Mouse (Mus musculus) A20 (cell line): ENCODE measurements around the gene Slc25a17.

Source experiments
- DNase-seq: peaks from one replicate; pipeline ENCODE4 v3.0.0-alpha.2; 2011; ENCODE audit warnings: low read depth, low spot score

Gene Slc25a17

DNA sequence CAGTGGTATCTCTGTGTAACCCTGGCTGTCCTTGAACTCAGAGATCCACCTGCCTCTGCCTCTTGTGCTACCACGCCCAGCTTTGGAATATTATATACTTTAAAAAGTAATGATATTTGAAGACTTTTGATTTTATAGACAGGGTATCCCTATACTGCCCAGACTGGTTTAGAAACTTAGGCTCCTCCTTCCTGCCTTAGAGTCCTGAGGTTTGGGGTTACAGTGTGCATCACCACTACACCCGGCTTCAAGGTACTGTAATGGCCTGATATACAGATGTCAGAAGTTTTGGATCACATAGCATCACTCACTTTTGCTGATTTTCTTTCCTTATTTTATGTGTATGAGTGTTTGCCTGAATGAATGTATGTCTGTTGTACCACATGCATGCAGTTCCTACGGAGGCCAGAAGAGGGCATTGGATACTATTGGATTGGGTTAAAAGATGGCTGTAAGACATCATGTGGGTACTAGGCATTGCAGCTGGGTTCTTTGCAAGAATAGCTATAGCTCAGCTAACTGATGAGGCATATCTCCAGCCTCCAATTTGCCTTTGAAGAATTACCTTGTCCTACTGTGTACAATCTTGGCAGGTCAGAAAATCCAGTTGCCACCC, 5.4 kb downstream of the Slc25a17 start:
- peak; percentile 80 for DNase-seq

- DNase-seq, result peak; percentile 48
These were observed 8.0 kb downstream of the Slc25a17 start for GRCm38 (mm10) chr15:81352638-81353037.

DNA sequence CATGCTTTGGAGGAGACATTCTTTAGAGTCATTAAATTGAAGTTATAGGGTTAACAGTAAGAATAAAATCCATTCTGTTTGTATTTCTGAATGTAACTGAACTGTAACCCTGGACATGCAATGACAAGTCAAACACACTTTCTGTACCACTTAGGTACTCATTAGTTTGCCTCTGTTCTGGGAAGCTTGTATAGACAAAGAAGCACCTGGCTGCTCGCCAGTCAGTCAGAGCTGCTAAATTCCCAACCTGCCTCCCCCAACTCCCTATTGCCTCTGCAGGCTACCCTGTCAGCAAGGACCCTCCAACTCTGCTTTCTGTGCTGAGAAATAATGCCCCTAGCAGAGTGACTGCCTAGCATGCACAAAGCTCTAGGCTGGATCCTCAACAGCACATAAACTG, 10.2 kb downstream of the Slc25a17 start:
- DNase-seq, result no peak

- no peak for DNase-seq
These were observed 12.2 kb downstream of the Slc25a17 start for GRCm38 (mm10) chr15:81348366-81348765.

GRCm38 (mm10) chr15:81347466-81347865, 13.1 kb downstream of the Slc25a17 start:
- no peak for DNase-seq

- DNase-seq, result no peak
These were observed 19.2 kb downstream of the Slc25a17 start for GRCm38 (mm10) chr15:81341426-81341825.

DNA sequence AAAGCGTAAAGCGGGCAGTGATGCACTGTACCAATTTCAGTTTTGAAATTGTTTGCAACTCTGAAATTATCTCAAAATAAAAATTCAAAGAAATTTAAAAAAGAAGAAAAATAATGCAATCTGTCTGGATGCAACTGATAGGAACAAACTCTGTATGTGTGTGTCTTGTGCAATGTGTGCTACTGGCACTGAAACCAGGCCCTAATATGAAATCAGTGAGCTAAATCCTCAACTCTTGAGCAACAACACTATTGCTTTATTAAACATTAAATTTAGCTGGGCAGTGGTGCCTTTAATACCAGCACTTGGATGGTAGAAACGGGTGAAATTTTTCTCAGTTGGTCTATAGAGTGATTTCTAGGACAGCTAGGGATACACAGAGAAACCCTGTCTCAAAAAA, 21.5 kb downstream of the Slc25a17 start:
- DNase-seq, result no peak

DNA sequence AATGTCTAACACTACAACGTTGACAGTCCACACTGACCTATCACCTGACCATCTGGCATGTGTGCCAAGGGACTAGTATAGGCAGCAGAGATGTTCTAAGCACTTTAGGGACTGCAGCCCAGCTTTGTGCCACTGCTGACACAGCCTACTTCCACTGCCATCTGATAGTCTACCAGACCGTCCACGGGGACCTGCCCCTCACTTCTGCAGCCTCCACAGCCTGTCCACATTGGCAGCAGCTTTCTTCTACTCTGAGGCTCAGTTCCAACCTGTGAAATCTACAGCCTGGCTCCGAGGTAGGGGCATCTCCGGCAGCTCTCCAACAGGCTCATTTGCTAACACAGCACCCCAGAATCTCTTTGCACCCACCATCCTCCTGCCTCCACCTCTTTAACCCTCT, 24.1 kb downstream of the Slc25a17 start:
- DNase-seq, result no peak

DNA sequence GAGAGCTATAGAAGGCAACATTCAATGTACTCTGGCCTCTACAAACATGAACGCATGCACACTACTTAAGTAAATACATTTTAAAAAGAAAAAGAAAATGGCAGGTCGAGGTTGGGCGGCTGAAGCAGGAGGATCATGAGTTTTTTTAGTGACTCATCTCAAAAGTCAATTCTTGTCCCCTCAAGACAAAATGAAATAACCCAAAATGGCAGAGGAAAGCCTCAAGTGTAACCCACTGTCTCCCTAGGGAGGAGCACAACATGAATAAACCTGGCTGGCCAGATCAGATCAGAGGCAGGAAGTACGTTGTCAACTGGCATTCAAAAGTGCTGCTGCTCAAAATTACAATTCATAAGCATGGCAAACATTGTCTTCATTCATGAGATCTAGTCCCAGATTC, 28.1 kb downstream of the Slc25a17 start:
- no peak for DNase-seq

GRCm38 (mm10) chr15:81330816-81331433, 29.7 kb downstream of the Slc25a17 start:
- DNase-seq, result no peak

DNA sequence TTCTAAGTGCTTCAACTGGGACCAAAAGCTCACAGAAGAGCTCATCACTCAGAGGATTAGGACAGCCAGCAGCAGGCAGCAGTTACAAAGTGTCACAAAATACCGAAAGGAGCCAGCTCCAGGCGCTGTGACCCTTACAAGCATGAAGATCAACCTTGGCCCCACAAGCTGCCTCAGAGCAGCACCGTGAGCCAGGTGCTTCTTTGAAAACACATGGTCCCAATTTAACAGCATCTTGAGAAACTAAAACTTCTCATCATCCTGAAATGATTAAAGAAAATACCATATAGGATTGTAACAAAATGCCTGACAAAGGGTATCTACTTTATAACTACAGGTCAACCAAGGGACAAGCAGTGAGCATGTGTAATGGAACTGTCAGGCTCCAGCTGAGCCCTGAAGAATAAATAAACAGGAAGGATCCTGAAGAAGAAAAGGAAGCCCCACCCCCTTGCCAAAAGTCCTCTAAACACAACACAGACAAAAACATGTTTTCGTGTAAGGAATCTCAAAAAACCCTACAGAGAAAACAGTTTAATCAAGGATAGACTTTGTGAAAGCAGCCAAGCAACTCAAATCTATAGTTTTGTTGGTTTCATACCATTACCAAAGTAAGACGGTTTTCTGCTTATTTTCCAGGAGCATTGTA, 30.8 kb downstream of the Slc25a17 start:
- DNase-seq, result no peak

DNA sequence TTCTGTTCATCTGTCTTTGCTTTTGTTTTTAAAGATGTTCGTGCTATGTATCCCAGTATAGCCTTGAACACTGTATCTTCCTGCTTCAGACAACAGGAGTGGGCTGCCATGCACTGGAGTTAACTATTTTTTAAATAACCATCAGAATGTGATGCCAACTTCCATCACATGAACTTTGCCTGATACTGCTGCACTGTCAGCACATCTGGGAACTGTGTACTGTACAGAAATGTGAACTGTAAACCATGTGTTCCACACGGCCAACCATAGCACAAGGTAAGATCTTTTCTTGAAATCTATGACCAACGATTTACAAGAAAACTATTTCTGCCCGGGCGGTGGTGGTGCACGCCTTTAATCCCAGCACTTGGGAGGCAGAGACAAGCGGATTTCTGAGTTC, 33.1 kb downstream of the Slc25a17 start:
- DNase-seq, result no peak

DNA sequence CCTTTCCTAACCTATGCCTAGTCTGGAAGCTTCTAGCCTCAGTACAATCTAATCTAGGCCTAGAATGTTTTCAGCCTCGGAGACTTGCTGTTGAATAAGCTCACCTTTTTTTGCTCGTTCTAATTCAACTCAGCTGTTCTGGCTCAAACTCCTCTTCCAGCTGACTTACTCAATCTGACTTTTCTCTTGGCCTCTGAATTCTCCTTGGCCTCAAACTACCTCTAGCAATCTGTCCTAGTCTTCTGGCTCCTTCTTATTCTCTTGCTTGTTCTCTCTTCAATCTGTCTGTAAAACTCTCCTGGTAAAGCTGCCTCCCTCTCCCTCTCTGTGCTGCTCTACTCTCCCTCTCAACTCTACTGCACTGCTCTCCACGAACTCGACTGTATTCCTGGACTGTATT, 35.6 kb downstream of the Slc25a17 start:
- no peak for DNase-seq

DNA sequence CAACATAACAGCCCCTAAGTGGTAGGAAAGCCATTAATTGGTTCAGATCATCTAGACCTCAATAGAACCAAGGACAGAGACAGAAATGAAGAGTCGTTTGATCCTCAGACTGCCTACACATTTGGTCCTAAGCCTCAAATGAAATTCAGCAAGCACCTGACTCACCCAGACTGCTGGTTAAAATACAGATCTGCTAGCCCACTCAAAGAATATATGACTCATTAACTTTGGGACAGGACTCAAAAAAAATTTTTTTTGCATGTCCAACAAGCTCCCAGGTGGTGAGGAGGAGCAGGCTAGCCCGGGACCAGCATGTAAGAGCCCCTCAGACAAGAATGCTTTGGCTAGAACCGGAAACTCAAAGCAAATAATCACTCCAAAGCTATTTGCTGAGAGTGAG, 40.5 kb downstream of the Slc25a17 start:
- DNase-seq, result no peak

DNA sequence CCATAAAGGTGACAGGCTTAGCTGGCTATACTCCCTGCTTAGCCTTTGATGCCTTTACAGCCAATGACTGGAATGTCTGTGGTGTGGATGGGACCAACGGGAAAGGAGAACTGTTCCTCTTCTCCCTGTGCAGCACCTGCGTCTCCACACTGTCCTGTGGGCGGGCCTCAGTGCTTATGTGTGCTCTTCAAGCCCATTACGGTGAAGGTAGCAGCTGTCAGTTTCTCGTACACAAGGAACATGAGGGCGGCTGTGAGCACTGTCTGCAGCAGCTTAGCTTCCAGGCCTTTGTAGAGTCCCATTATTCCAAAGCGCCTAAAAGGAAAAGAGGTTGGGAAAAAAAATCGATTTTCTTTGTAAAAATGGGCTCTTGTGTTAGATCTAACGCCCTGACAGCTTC, 41.1 kb downstream of the Slc25a17 start:
- no peak for DNase-seq

DNA sequence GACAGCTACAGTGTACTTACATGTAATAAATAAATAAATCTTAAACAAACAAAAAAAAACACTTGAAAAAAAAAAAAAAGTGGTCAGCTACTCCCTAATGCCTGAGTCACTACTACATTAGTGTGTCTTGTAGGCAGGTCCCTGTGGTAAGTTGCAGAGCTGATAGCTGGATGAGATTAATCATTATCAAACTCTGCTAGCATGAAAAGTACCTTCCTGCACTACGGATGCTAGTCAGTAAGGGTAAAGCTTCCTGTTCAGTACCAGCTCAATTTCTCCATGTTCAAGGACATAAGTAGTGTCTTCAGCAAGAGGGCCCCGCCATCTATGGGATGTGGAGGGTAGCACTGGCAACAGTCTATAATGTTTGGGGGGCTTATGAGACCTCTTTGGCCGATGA, 46.7 kb downstream of the Slc25a17 start:
- no peak for DNase-seq

GRCm38 (mm10) chr15:81311026-81311425, 49.6 kb downstream of the Slc25a17 start:
- no peak for DNase-seq

GRCm38 (mm10) chr15:81310353-81310752, 50.3 kb downstream of the Slc25a17 start:
- no peak for DNase-seq

DNA sequence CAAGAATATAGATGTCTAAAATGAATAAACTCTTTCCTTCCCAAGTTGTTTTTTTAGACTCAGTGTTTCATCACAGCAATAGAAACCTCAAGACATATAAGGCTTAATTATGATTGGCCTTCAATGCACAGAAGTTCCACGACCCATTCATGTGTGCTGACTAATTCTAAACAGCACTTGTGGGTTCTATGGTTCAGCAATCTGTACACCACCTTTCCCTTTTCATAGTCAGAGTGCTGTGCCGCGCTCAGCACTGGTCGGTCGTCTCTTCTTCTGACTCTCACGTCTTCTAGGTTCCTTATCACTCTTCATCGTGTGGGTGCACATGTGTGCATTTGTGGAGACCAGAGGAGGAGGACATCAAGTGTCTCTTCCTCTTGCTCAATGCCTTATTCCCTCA, 52.6 kb downstream of the Slc25a17 start:
- no peak for DNase-seq

- no peak for DNase-seq
These were observed 54.1 kb downstream of the Slc25a17 start for GRCm38 (mm10) chr15:81306501-81306900.

GRCm38 (mm10) chr15:81305035-81305434, 55.6 kb downstream of the Slc25a17 start:
- no peak for DNase-seq

DNA sequence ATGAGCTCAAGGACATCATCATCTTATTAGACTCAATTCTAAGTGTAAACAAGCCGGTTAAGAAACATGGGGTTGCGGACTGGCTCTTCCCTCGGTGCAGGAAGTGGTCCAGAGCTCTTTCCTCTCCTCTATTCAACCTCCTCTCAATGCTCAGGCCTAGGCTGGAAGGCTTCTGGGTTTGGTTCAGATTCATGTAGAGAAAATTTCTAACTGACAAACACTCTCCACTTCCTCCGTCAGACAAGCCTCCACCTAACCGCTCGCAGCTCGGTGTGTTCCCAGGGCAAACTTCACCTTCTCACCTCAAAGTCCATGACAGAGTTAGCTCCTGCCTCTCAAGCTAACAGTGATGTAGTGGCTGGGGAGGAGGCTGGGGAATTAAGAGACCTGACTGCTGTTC, 56.6 kb downstream of the Slc25a17 start:
- DNase-seq, result no peak

DNA sequence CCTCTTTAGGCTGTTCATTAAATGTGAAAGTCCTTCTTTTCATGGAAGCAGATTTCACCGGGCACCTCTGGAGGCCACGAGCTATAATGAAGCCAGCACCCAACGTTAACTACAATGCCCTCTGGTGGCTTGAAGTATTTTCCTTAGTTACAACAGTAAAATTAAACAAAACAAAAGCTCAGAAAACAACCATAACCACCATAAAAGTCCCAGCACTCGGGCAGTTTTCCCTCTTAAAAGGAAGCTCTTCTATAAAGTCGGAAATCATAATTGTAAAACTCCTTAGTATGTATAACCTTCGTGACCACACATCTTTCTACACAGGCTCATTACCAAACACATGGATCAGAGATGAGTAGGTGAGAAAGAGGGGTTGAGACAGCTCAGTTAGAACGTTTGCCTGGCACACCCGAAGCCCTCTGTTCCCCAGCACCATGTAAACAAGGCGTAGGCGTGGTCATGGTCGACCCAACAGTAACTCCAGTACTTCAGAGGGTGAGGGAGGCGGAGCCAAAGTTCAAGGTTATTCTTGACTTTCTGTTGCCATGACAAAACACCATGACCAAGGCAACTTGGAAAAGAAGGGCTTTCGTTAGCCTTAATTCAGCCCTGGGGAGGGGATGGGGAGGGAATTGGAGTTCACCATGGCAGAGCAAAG, 58.3 kb downstream of the Slc25a17 start:
- DNase-seq, result peak; percentile 78
